Mouse (Mus musculus) mouse embryonic stem cell (cell line): ENCODE data around the gene Lpin1.

Experiments
- in situ Hi-C, 2 experiments: fragments of 300-500 bp; cut with MboI; formaldehyde crosslinking; loops; 1 replicate in 1 of 2; 3 replicates in 1 of 2; pipeline ENCODE4 v1.14.3; 2019 to 2020; ENCODE audit warnings: low sequenced_read_pairs in 2 of 2, low pct_unique_long_range_greater_than_20kb in 1 of 2, mixed read lengths in 1 of 2; ENCODE audit not compliant: unreplicated experiment in 1 of 2

Lpin1 gene

DNA sequence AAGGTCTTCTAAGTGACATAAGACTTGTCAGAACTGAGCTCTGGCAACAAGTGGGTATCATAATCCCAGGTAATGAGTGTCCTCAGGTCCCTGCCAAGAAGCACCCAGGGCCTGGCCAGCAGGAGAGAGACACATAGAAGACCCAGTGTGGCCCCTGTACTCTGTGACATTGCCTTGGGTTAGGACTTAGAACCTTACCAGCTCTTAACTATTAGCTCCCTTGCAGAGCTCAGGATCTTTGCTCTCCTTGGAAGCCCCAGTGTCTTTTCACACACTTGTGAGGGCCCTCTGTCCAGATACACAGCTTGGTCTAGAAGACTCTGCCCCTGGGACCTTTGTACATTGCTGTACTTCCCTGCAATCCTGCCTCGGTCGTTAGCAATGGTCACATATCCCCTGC is 23.7 kb downstream of the Lpin1 start:
- in situ Hi-C loops: no loop called here

DNA sequence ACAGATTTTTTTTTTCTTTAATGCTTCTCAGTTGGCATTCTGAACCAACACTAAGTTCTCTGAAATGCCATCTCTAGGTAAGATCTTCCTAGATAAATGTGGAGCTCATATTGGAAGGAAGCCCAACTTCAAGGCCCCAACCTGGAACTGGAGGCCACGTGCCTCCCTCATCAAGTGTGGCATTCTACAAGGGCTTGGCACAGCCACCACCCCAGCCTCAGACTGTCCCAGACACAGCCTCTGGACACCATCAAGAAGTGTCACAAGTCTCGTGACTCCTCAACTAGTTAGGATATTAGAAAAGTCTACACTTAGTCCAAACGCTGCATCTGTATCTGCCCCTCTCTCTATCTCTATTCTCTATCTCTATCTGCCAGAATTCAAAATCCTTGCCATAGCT is 25.8 kb downstream of the Lpin1 start:
- in situ Hi-C loops: no loop called here

DNA sequence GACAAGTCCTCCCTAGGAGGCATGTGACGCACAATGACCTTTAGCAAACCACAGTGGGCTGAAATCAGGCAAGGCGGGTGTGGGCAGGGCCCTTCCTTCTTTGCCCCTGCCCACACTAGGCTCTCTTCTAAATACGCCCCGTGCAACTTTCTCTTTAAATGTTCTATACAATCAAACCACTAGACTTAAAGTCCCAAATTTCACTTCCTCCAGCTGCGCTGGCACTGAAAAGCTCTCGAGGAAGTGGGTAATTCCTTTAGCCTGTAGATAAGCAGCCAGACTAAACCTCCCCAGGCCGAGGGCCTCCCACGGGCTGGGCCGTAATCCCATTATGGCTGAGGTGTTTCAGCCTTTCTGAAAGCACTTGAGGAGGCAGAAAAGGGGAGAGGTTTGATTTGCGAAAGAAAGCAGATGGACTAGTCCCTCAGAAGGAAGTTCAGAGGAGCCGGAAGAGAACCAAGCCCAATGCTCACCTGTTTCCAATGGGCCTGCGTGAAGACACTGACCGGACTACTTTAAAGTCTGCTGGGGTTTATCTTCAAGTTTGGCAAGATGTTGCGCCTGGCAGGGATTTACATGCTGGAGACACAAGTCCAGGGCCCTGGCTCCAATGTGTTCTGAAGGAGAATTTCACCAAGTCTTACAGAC is 26.6 kb downstream of the Lpin1 start:
- in situ Hi-C loops: no loop called here

DNA sequence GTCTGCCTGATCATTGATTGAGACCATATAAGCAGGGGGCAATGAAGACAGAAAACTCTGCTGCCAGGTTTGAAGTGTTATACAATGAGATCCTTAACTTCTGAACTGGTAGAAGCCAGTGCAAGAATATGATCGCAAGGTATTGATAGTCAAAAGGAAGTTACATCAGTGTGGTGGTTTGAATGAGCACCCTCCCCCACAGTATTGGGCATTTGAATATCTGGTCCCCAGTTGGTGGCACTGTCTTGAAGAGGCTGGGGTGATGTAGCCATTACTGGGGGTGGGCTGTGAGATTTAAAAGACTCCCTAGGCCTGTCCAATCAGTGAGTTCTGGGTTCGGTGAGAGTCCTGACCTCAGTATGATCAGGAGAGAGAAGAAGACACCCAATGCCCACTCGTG is 27.5 kb downstream of the Lpin1 start:
- in situ Hi-C loops: no loop called here

DNA sequence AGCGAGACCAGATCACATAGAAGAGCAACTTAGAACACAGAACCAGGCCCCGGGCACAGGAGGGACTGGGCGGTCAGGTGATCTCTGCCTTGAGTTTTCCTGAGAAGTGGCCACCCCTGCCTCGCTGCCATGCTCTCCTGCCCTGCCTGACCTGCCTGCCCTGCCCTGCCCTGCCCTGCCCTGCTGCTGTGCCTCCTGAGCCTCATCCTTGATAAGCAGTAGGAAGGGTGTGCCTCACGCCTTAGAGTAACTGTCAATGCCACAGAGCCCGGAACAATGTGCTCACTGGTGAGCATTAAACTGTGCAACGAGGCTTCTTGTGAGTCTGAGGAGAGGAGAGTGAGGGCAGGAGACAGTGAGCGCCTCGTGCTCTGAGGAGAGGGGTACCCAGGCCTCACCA is 30.5 kb downstream of the Lpin1 start:
- in situ Hi-C loops: no loop called here

DNA sequence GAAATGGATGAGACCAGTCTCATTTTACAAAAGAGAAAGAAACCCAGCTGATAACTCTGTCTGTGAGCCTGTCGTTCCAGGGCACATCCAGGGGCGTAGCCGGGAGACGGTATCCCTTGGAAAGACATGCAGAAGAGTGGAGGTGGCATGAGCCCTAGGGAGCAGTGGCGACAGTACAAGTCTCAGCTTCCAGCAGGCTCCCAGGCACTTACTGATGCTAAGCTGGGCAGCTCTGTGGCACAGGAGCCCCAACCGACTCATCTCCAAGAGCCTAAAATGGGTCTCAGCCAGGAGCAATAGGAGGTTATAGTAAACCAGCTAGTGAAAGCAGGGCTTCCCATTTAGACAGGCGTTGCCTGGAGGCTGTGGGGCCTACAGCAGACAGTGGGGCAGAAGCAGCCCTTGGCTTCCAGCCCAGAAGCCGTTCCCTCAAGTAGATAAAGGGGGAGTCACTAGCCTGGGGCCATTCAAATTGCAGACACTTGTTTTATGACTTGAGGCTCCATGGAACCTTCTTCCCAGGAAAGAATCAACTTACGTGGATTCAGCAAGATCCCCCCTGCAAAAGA is 33.0 kb downstream of the Lpin1 start:
- in situ Hi-C loops: no loop called here

DNA sequence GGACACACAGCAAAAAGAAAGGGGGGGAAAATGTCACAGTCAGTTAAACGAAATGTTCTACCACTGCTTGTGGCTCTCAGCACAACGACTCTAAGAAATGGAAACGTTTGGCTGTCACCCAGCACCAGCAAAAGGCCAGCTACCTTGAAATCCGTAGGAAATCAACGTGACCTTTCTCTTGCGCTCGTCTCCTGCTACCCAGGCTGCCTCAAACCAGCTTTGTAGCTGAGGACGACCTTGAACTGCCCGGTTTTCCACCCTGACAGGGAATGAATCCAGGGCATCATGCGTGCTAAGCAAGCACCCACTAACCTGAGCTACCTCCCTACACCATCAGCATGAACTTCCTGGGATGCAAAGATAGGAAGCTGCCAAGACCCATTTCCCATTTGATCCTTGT is 39.5 kb downstream of the Lpin1 start:
- in situ Hi-C loops: no loop called here

DNA sequence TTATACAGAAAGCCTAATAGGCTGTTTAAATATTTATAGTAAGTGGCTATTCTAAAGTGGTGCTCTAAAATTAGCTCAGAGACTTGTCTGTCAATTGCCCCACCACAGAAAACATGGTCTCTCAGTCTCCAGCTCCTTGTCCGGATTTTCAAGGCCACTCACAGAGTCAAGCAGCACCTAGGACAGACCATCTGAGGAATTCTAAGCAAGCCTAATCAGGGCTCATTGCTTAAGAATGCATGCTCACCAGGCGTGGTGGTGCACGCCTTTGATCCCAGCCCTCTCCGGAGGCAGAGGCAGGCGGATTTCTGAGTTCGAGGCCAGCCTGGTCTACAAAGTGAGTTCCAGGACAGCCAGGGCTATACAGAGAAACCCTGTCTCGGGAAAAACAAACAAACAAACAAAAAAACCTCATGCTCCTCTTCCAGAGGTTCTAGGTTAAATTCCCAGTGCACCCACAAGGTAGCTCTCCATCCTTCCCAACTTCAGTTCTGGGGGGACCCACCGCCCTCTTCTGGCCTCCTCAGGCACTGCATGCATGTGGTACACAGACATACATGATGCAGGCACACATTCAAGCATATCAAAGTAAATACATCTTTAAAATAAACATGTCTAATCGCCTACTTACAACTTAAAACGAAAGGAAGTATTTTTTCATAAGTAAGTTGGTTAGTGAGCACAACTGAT is 40.2 kb downstream of the Lpin1 start:
- in situ Hi-C loops: no loop called here

DNA sequence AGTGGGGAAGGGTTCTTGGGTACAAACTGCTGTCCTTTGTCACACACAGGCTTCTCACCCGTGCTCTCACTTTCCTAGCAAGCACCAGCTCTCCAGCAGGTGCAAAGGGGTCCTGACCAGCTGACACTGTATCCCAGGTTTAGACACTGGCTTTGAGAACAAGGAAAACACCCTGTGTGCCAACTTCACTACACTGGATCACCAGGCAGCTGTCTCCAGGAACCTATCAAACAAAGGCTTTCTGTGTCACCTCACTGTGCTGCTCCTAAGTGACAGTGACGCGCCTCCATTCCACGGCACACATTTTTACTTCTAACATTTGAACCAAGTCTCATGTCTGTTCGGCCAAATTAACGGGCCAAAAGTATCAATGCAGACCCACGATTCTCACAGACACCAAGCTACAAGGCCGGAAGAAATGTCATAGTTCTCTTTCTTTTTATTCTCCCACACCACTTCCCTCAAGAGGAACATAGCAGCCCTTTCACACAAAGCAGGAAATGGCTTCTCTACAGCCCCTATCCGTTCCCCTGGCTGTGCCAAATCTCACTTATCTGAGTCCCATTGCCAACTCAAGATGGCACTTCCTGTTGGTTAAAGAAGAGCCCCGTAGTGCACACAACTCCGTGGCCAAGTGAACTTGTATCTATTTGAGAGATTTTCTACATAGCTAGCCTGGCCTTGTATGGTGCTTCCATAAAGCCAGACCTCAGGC is 41.7 kb downstream of the Lpin1 start:
- in situ Hi-C loops: loop anchor here (5.0 to 10.0 kb wide), 2 partner anchors 63 to 66 kb away; no protein-coding TSS in a partner anchor

DNA sequence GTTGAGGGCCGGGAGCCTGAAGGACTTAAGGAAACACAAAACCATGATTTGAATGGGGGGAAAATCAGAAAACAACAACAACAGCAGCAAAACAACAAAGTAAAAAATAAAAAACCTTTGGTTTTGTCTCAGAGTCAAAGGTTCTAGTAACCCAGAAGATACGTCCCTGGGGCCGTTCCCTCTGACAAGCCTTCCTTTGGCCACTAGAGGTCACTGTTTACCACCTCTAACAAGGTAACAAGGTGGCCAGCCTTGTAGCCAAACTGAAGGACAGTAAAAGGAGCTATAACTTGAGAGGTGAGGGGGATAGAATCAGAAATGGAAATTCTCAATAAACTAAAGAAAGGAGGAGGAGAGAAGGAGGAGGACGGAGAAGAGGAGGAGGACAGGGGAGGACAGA is 42.3 kb downstream of the Lpin1 start:
- in situ Hi-C loops: loop anchor here (5.0 to 10.0 kb wide), 2 partner anchors 64 to 66 kb away; no protein-coding TSS in a partner anchor

DNA sequence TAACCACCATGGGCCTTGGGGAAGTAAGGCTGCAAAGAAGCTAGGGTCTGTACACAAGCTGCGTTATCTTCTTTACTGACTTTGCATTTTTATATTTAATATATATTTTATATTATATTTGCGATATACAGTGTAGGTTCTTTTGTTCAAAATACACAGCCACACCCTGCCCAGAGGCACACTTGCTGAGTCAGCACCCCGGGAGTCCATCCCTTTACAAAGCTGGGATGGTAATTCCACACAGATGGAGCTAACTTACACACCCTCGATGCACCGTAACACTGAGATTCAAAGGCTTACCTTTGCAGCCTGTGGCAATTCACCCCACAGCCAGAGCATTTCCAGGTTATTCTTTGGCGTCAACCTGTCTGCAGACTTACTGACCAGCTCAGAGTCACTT is 42.7 kb downstream of the Lpin1 start:
- in situ Hi-C loops: loop anchor here (5.0 to 10.0 kb wide), 2 partner anchors 64 to 67 kb away; no protein-coding TSS in a partner anchor

DNA sequence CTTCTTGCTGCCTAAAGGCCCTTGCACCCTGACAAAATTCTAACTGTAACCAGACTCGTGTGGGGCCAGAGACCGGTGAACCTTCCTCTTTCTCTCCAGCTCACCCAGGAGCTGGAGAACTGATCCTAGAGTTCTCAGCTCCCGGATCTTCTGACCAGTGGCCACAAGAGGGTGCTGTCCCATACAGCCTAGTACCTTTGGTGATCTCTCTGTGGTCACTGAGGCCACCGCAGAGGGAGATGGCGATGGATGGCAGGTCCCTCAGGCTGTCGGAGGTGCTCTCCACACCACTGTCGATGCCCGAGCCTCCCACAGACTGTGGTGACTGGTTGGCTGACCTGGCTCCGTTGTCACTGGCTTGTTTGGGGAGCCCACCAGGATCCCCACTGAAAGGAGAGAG is 47.3 kb downstream of the Lpin1 start:
- in situ Hi-C loops: loop anchor here in 1 of 2 experiments (10.0 kb wide), 1 partner anchor 71 kb away; no protein-coding TSS in a partner anchor

DNA sequence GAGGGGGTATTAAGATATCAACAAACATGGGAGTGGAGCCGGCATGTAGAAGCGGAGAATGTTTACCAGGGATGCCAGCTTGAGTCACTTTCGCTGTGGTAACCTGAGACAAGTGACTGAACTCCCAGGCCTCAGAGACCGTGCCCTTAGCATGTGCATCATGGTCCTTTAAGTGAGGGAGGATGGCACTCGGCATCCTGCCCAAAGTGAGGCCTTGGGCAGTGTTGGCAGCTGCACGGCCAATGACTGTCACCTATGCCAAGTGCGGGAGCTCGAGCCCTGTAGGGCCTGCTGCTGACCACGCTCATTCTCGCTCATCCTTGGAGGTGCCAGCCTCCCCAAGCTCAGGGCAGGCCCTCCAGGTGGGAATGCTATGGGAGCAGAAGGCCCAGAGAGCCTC is 48.1 kb downstream of the Lpin1 start:
- in situ Hi-C loops: loop anchor here in 1 of 2 experiments (10.0 kb wide), 1 partner anchor 72 kb away; no protein-coding TSS in a partner anchor

DNA sequence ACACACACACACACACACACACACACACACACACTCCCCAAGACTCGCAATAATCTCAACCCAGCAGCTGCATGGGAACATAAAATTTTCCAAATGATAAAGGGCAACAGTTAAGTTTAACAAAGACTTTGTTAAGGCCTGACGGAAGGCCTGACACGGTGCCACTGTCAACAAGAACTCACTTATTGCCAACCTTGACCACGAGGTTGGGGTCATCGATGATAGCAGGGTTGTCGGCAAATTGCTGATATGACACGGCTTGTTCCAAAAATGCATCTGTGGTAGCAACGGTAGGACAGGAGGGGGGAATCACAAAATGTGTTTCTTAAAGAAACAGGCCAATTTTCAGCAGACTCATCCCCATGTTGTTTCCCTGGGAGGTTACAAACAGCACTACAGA is 48.6 kb downstream of the Lpin1 start:
- in situ Hi-C loops: loop anchor here in 1 of 2 experiments (10.0 kb wide), 1 partner anchor 73 kb away; no protein-coding TSS in a partner anchor

DNA sequence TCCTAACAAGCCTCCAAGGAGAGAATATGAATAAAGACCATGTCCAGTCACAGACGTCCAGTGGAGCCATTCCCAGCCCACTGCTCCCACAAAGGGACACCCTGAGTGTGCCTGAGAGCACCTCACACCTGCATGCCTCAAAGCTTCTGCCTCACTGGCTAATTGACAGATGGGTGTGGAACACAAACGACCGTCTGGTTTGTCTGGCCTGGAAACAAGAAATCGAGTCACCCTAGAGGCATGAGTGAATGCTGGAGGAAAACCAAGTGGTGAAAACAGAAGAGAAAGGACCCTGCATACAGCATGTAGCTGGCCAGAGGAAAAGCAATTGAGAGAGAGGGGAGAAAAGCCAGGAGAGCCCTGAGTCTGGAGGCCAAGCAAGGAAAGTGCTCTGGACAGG is 53.5 kb downstream of the Lpin1 start:
- in situ Hi-C loops: no loop called here

DNA sequence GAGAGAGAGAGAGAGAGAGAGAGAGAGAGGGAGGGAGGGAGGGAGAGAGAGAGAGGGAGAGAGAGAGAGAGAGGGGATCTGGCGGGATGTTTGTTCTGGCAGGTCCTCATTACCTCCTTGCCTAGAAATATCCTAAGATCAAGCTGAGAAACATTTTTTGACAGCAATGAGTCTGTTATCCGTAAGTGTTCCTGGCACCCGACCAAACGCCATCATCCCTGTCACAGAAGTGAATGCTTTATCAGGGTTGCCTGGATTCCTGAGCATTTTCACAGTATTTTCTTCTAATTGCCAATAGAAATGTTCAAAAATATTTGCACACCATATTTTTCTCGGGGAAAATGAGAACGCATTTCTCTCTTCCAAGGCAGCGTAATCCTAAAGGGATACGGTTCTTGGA is 56.6 kb downstream of the Lpin1 start:
- in situ Hi-C loops: no loop called here

DNA sequence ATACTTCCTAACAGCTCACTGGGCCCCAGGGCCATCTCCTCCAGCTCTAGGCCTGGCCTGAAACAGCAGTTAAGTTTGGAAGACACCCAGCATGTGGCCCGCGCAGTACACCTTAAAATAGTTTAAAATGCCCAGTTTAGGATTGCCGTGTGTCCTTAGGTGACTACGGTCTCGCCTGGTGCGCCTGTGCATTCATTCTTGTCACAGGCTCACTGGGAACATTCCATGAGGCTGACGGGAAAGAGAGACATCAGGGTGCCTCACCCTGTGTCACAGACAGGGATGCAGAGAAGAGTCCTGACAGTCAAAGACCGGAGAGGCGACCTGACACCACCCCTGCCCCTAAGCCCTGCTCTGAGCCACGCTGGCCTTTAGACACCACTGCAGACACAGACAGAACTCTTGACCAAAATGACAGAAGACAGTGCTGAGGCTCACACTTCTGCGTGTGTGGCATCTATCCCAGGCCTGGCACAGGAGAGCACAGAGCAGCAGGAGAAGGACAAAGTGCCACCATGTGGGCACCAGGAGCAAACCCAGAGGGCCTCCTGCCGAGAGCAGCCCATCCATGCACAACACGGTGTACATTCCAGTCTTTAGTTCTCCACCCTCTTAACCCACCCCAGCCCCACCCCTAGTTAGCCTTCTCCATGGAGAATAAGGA is 58.5 kb downstream of the Lpin1 start:
- in situ Hi-C loops: no loop called here

DNA sequence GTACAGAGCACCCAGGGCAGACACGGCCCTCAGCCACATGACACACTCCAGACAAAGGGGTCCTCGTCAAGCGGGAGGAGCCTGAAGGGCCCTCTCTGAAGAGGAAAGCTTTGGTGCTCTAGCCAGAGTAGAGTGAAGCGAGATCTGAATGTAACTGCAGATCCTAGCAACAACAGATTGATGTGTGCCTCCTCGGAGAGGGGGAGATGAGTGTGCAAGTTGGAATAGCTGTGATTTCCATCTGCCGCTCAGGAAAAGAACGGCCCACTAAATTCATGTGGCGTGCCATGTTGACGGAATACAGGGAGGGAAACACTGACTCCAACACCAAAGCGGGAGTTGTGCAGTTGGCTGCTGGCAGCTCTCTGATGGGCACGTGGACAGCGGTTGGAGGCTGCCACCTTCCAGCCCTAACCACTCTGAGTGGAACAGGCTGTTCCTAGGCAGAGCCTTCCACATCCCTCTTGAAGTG is 59.7 kb downstream of the Lpin1 start:
- in situ Hi-C loops: no loop called here
